Mouse (Mus musculus) splenic B cell, adult 2 months (primary cell): ENCODE data around the gene Rln3.
A peak's percentile ranks its signal among the peaks of the same experiment; 100 is the strongest.

ENCODE experiments used
- DNase-seq: peaks from one replicate; pipeline ENCODE4 v3.0.0-alpha.2; 2011; ENCODE audit warnings: low read depth, low spot score
- H3K27me3 ChIP-seq: 2 replicates; pipeline ENCODE4 v1.6.1; 2012; ENCODE audit warnings: mild to moderate bottlenecking, low read length, moderate library complexity, mixed read lengths; ENCODE audit not compliant: control insufficient read depth, poor library complexity, insufficient read depth, severe bottlenecking
- H3K36me3 ChIP-seq: 2 replicates; pipeline ENCODE4 v1.6.1; 2012; ENCODE audit warnings: mild to moderate bottlenecking, low read length, moderate library complexity, mixed read lengths; ENCODE audit not compliant: control insufficient read depth, poor library complexity, insufficient read depth, severe bottlenecking

The Rln3 gene

GRCm38 (mm10) chr8:83999057-83999705 lies 45.6 kb downstream of the Rln3 start:
- no peak for DNase-seq
- no peaks in the 10 kb centered on the region; the same call in 1 of the 2 replicates for H3K36me3 ChIP-seq
- H3K27me3 ChIP-seq: no peaks in the 10 kb centered on the region

GRCm38 (mm10) chr8:83998231-83999056 lies 46.4 kb downstream of the Rln3 start:
- no peaks in the 10 kb centered on the region; the same call in 1 of the 2 replicates for H3K36me3 ChIP-seq
- H3K27me3 ChIP-seq: no peaks in the 10 kb centered on the region
- DNase-seq: peak; percentile 81

DNA sequence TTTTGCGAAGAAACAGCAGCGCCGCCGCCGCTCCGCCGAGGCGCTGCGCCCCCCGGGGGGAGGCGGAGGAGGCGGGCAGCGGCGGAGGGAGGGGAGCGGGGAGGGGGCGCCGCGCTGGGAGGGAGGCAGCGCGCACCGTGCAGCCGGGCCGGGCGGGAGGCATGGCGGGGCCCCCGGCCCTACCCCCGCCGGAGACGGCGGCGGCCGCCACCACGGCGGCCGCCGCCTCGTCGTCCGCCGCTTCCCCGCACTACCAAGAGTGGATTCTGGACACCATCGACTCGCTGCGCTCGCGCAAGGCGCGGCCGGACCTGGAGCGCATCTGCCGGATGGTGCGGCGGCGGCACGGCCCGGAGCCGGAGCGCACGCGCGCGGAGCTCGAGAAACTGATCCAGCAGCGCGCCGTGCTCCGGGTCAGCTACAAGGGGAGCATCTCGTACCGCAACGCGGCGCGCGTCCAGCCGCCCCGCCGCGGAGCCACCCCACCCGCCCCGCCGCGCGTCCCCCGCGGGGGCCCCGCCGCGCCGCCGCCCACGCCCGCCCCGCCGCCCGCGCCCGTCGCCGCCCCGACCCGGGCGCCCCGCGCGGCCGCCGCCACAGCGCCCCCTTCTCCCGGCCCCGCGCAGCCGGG lies 47.2 kb downstream of the Rln3 start, which contains the start of gene Samd1:
Gene Samd1 (plus strand): TSS at position 162 of the 631 bp plus-strand sequence.
- Histone ChIP-seq H3K27me3 (no peaks in the 10 kb centered on the region), H3K36me3 (no peaks in the 10 kb centered on the region; the same call in 1 of the 2 replicates)
- peak; percentile 58 for DNase-seq

GRCm38 (mm10) chr8:83996567-83997505 lies 48.0 kb downstream of the Rln3 start:
- peak; percentile 84 for DNase-seq
- H3K36me3 ChIP-seq: no peaks in the 10 kb centered on the region; the same call in 1 of the 2 replicates
- H3K27me3 ChIP-seq: no peaks in the 10 kb centered on the region

DNA sequence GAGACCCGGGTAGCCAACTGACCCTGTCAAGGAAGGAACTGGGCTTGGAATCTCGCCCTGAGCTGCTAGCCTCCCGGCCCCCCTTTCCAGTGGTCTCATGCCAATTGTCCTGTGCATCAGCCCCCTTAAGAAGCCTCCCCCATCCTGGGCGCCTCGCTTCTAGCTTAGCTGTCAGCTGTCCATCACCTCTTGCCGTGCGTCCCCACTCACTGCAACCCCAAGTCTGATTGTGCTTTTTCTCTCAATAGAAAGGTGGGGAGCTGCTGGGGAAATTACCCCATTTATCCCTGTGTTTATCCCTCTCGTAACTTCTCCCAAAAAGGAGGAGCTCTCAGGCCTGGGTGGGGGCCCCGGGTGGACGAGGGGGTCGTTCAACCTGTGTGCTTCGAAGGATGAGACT lies 48.8 kb downstream of the Rln3 start:
- Histone ChIP-seq H3K27me3 (no peaks in the 10 kb centered on the region), H3K36me3 (no peaks in the 10 kb centered on the region; the same call in none of the 2 replicates)
- DNase-seq: no peak

GRCm38 (mm10) chr8:83994030-83994429 lies 50.8 kb downstream of the Rln3 start:
- Histone ChIP-seq H3K36me3 (no peaks in the 10 kb centered on the region; the same call in 1 of the 2 replicates), H3K27me3 (no peaks in the 10 kb centered on the region)
- DNase-seq: peak; percentile 17
